Mouse (Mus musculus) right cerebral cortex, postnatal 4 days (tissue): ENCODE measurements around the gene Pttg1ip.

ENCODE experiments used
- DNase-seq: peaks from one replicate; pipeline ENCODE4 v3.0.0-alpha.2; 2022

The Pttg1ip gene

DNA sequence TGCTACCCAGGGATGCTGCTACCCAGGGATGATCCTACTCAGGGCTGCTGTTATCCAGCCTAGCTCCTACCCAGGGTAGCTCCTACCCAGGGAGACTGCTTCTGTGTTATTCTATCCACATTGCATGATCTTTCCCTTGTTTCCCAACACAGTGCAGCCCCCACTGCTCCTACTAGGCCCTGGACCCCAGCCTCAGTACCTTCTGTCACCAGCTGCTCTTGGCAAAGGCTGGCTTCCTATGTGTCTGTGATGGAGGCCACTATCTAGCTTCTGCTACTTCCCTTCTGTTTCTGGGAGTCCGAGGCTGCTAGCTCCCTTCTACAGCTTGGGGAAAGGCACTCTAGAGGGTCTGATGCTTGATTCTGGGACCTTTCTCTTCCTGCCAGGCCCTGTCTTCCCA, 65.9 kb downstream of the Pttg1ip start:
- no peak for DNase-seq

DNA sequence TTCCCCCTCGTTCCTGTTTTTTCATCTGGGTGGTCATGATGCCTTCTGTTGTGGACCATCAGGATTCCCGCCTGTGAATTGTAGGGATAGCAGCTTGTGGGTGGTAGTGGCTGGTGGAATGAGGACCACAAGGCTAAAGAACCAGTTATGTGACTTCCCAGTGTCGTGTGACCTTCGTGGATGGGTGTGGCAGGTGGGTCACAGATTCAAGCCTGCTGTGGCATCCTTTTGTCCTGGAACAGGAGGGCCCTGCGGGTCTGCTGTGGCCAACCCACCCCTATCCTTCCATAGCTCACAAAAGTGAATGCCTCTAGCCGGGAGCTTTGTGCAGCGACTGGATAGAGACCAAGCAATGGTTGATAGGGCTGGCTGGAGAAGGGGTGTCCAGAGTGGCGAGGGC, 66.4 kb downstream of the Pttg1ip start:
- no peak for DNase-seq
